14 mouse cellular contexts compared by ENCODE assay signal in the genomic region with DNA sequence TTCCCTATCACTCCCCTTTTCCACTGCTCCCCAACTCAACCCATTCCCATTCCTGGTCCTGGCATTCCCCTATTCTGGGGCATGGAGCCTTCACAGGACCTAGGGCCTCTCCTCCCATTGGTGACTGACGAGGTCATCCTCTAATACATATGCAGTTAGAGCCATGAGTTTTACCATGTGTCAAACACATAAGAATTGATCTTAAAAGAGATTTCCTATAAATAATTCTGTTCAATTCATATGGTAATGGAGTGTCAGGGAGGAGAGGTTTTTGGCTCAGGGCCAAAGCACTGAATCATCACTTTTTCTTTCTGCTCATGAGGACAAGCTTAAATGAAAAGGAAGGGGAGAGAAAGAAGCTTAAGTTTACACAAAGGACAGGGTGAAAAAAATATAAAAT. TPM values are rescaled to one million over a fixed set of nuclear protein-coding genes. Genes with fewer than 3 reads are reported as not detected.
A peak's percentile ranks its signal among the peaks of the same experiment; 100 is the strongest.
DNase-seq lines count a peak whose midpoint lies in the region; ATAC-seq lines count a peak whose summit lies in the region.
"Had no signal": no experiment of that assay in that cellular context is flagged by ENCODE, and none has a peak within 500 bp of the region (broad histone marks: within the 10 kb centered on the region; RNA-seq: fewer than 3 reads in every experiment).

No protein-coding gene starts in this region.

- DNase-seq in cerebellum, postnatal 10 days, result peak; percentile 42 to 45
- DNase-seq in cerebellum, adult 9-10 months, result no peak
- peak; percentile 38 for DNase-seq in neural tube, embryonic 11.5 days (ENCODE audit: low spot score)
- no peak for DNase-seq in neural tube, embryonic 10.5 days (ENCODE audit: extremely low spot score, low spot score)
- no peak for DNase-seq in gastrocnemius, adult 18-20 months (ENCODE audit: low spot score)
- no peak for DNase-seq in c-Kit-positive CD71-positive TER-119-positive erythroid progenitor cells, embryonic 14.5 days (ENCODE audit: low spot score)
- DNase-seq: kidney, adult 9 months; layer of hippocampus, postnatal 36 days had no signal

- WGBS in neural tube, embryonic 11.5 days, result 50% methylated on average over 1 of the region's 1 CpGs
- WGBS in midbrain, embryonic 16.5 days, result 12% methylated on average over 1 of the region's 1 CpGs

- no peak overlapping the region for H3K4me2 ChIP-seq in neural tube, embryonic 11.5 days (ENCODE audit: low read depth)
- no peak overlapping the region for H3K4me2 ChIP-seq in midbrain, embryonic 16.5 days (ENCODE audit: low read length)

- no peaks in the 10 kb centered on the region for H3K9me3 ChIP-seq in neural tube, embryonic 11.5 days (ENCODE audit: control insufficient read depth, low read length)
- H3K9me3 ChIP-seq in midbrain, embryonic 16.5 days (replicated peaks; ENCODE audit: control insufficient read depth, low read length, poor library complexity, severe bottlenecking), result no peaks in the 10 kb centered on the region
- H3K9me3 ChIP-seq: embryonic facial prominence, embryonic 10.5 days had no signal

- no peak overlapping the region for H3K27ac ChIP-seq in neural tube, embryonic 11.5 days (ENCODE audit: low read depth, low read length)
- H3K27ac ChIP-seq in midbrain, embryonic 16.5 days (ENCODE audit: low read length), result no peak overlapping the region
- H3K27ac ChIP-seq: embryonic facial prominence, embryonic 10.5 days; liver, embryonic 14.5 days had no signal

- no peak overlapping the region for H3K9ac ChIP-seq in neural tube, embryonic 11.5 days (ENCODE audit: low read length)
- no peak overlapping the region for H3K9ac ChIP-seq in midbrain, embryonic 16.5 days (ENCODE audit: low read depth, low read length)
- H3K9ac ChIP-seq: liver, embryonic 14.5 days had no signal

- H3K27me3 ChIP-seq in neural tube, embryonic 11.5 days (ENCODE audit: control insufficient read depth, insufficient read depth, low read length), result no peaks in the 10 kb centered on the region
- no peaks in the 10 kb centered on the region for H3K27me3 ChIP-seq in midbrain, embryonic 16.5 days (ENCODE audit: control insufficient read depth, insufficient read depth, low read depth, low read length)

- 0 out of 2 replicates have a peak, but pooled peaks cover 3% of the 10 kb centered on the region for H3K4me1 ChIP-seq in neural tube, embryonic 11.5 days (ENCODE audit: control insufficient read depth, insufficient read depth, low read length)
- H3K4me1 ChIP-seq in midbrain, embryonic 16.5 days (ENCODE audit: control insufficient read depth, insufficient read depth, low read length), result 0 out of 2 replicates have a peak, but pooled peaks cover 4% of the 10 kb centered on the region
- H3K4me1 ChIP-seq: embryonic facial prominence, embryonic 10.5 days had no signal

- H3K4me3 ChIP-seq in neural tube, embryonic 11.5 days (ENCODE audit: low read depth, low read length), result no peak overlapping the region
- H3K4me3 ChIP-seq in midbrain, embryonic 16.5 days (ENCODE audit: low read depth, low read length), result no peak overlapping the region
- H3K4me3 ChIP-seq: embryonic facial prominence, embryonic 10.5 days had no signal

- no peaks in the 10 kb centered on the region for H3K36me3 ChIP-seq in neural tube, embryonic 11.5 days (ENCODE audit: control insufficient read depth, insufficient read depth, low read length)
- H3K36me3 ChIP-seq in midbrain, embryonic 16.5 days (ENCODE audit: control insufficient read depth, insufficient read depth, low read length), result 0 out of 2 replicates have a peak, but pooled peaks cover 2% of the 10 kb centered on the region
- H3K36me3 ChIP-seq: embryonic facial prominence, embryonic 10.5 days had no signal

- peak; percentile 56 for ATAC-seq in neural tube, embryonic 11.5 days (ENCODE audit: insufficient read depth, low FRiP score, low TSS enrichment)
- ATAC-seq in erythroid progenitor cell, adult 5-6 weeks (replicated peaks; ENCODE audit: low FRiP score, poor library complexity, severe bottlenecking), result peak; percentile 70
- ATAC-seq in midbrain, embryonic 16.5 days, result peak; percentile 36; the same call in 1 of the 2 replicates
- ATAC-seq: CD4-positive, CD25-positive, alpha-beta regulatory T cell, adult 4 months had no signal

RNA-seq across cellular contexts. Expression of a gene that starts 7.4 kb away (rescaled TPM):
- polyA plus RNA-seq in neural tube, embryonic 11.5 days (2014; fragmentation: Nextera tagmentation; extraction: Ambion mirVana), result 16.2 and 16.7 TPM in 2 replicates
- 10.8 and 17.6 TPM in 2 replicates for total RNA-seq in erythroid progenitor cell, adult 5-6 weeks (2015; ENCODE audit: low replicate concordance)
- 8.0 and 16.9 TPM in 2 replicates for total RNA-seq in erythroid progenitor cell, adult 5-6 weeks (2017; ENCODE audit: low replicate concordance)
- polyA plus RNA-seq in midbrain, embryonic 16.5 days (2015; fragmentation: Nextera tagmentation; extraction: Ambion mirVana), result 18.6 and 25.3 TPM in 2 replicates
- 100 to 1,000 TPM; 111 to 112 TPM for total RNA-seq in gastrocnemius, adult 18-20 months (2021)
- total RNA-seq: monocyte, adult 5-6 weeks had no signal

RNA-seq across cellular contexts. Expression of a gene that starts 10.6 kb away (rescaled TPM):
- 1.2 and 1.9 TPM in 2 replicates for polyA plus RNA-seq in neural tube, embryonic 11.5 days (2014; fragmentation: Nextera tagmentation; extraction: Ambion mirVana)
- 2.9 and 5.0 TPM in 2 replicates for total RNA-seq in erythroid progenitor cell, adult 5-6 weeks (2015; ENCODE audit: low replicate concordance)
- 2.3 and 2.5 TPM in 2 replicates for total RNA-seq in erythroid progenitor cell, adult 5-6 weeks (2017; ENCODE audit: low replicate concordance)
- polyA plus RNA-seq in midbrain, embryonic 16.5 days (2015; fragmentation: Nextera tagmentation; extraction: Ambion mirVana), result 3.9 and 4.4 TPM in 2 replicates
- total RNA-seq in gastrocnemius, adult 18-20 months (2021), result 1 to 10 TPM; 1.8 to 3.6 TPM
- total RNA-seq: monocyte, adult 5-6 weeks had no signal
- polyA plus RNA-seq: CD4-positive, CD25-positive, alpha-beta regulatory T cell, adult 4 months had no signal

Comparison
In these comparisons a context has a peak if more than half of its experiments do, and no peak if none do; other contexts are left out.
1. DNase-seq: peak in cerebellum, postnatal 10 days (2 of 2) and neural tube, embryonic 11.5 days (single experiment); none in cerebellum, adult 9-10 months (single experiment), neural tube, embryonic 10.5 days (single experiment), gastrocnemius, adult 18-20 months (single experiment) and c-Kit-positive CD71-positive TER-119-positive erythroid progenitor cells, embryonic 14.5 days (single experiment).
2. RNA of a gene that starts 7.4 kb away (total RNA-seq): 111 to 112 TPM in gastrocnemius, adult 18-20 months; 8.0 to 17.6 TPM in erythroid progenitor cell, adult 5-6 weeks; every median in the first group is over 4 times any median in the second.
3. Peak in every context shown above with its lines, with median percentiles within 50 percentile points of each other: ATAC-seq.